Mouse (Mus musculus) telencephalon, adult 2 months (tissue): ENCODE measurements around the gene Tchp.

Experiments used
- DNase-seq: peaks from one replicate; pipeline ENCODE4 v3.0.0-alpha.2; 2011; ENCODE audit warnings: low read depth, low spot score

The Tchp gene

DNA sequence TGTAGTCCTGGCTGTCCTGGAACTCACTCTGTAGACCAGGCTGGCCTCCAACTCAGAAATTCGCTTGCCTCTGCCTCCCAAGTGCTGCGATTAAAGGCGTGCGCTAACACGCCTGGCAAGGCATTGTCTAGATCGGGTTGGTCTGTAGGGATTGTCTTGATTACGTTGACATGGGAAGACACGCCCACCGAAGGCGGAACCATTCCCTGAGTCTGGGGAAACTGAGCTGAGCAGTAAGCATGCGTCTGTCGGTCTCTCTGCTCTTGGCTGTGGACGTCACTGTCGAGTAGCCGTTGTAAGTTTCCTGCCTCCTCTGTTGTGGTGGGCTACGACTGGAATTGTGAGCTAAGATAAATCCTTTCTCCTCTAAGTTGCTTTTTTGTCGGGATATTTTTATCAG lies 10.6 kb upstream of the Tchp start:
- no peak for DNase-seq

DNA sequence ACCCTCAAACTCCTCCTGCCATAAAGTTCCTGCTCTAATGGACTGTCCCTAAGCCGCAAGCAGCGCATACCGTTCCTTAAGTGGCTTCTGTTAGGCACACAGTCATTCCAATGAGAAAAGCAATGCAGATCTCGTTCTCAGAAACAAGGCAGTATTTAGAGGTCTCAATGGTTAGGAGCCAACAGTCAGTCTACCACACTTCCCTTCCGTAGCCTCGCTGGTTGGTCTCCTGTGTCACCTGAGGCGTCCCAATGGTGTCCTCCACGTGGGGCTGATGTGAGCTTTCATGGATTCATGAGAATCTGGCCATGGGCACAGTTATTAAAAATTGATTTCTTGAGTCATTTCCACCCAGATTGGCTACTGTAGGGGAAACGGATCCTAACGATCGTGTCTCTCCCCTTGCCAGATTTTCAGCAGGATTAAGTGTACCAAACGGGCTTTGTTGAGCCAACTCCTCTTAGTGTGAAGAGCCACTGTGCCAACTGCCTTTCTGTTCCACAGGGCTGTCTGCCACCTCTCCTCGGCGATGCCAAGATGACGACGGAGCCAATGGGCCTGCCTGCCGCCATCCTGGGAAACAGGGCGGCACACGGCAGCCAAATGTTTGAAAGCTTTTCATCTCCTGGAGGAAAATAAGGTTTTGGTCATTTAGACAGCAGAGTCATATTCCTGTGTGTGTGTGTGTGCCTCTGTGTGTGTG lies 9.4 kb upstream of the Tchp start:
- DNase-seq: peak; percentile 50

DNA sequence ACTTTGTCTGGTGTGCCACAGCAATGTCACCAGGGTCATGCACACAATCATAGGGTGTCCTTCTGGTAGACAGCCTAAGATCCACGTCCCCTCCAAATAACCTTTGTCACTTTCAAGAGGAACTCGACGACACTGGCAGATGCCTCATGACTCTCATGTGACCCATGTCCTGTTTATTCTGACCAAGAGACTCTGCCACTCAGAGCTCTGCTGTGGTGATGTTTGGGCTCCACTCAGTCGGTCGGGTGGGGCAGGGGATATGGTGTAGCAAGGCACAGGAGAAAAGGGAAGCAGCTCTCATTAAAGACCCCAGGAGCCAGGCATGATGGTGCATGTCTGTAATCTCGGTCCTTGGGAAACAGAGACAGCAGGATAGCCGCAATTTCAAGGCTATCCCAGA lies 8.5 kb upstream of the Tchp start:
- DNase-seq: no peak

DNA sequence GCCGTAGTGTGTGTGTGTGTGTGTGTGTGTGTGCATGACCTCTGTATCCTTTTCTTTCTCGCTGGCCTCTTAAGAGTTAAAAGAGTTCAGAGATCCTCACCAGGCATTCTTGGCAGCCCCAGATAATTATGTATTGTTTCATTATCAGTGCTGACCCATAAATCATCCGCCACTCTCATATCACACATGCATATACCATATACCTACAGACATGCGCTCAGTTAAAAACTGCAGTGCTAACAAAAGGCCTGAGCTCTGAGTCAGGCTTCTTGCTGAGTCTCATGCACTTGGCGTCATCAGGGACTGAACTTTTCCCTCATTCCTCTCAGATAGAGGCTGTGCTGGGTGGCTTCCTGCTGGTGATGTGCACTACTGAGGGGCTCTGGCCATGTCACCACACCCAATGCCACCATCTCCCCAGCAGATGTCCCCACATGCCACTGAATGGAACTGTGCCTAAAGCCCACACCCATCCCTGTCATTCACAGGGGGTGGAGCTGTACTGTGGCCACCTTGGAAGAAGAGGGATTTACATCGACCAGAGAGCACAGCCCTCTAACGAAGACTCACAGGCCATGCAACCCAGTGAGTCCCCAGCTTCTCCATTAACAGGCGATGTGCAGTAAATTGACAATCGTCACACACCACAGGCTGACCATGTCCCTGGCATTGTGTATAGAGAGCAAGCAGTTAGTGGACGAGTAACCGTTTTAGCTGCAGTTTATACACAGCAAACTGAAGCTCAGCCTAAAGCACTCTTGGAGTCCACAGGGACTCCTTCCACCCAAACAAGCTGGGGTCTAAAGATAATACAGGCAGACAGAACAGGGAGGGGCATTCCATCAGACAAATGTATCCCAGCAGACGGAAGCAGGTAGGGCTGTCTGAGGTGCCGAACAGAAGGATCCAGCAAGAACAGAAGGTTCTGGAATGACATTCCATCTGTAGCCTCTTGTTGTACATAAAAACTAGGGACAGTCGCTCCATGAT lies 4.9 kb upstream of the Tchp start:
- DNase-seq: no peak

DNA sequence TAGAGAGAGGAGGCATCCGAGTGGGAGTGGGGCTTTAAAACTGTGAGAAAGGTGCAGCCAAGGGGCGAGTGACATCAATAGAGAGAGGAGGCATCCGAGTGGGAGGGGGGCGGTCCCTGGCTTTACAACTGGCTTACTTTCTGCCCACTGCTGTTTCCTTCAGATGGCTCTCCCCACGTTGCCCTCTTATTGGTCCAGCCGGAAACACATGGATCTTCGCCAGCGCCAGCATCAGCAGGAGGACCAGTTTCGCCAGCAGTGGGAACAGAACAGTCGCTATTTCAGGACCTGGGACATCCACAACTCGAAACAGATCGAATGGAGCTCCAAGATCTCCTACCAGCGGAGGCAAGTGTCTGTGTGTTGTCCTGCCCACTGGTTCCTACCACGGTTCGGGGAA lies 931 bp downstream of the Tchp start:
- no peak for DNase-seq

DNA sequence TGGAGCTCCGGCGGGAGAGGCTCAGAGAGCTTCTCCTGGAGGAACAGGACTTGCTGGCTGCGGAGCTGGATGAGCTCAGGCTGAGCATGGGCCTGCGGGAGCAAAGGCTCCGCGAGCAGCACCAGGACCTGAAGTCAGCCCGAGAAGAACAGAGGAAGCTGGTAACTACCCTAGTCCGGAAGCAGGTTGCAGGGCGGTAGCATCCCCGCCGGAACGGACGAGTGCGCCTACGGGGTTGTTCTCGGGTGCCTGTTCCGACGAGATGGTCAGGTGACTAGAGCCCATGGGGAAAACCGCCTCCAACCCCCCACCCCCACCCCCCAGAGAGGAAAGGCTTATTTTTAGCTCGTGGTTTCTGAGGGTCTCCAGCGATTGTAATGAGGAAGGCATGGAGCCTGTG lies 1.8 kb downstream of the Tchp start:
- no peak for DNase-seq

DNA sequence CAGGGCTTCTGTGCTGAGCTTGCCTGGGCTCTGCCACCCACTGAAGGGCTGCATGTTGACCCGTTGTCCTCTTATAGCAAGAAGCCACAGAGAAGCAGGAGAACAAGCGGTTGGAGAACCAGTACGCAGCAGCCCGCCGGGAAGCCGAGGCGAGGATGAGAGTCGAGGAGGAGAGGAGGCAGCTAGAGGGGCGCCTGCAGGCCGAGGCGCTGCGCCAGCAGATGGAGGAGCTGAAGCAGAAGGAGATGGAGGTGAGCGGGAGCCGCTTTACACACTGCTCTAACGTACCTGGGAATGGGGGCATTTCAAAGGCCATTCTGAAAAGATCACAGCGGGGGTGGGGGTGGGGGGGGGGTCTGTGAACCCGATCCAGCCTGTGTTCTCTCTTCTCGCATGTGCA lies 7.0 kb downstream of the Tchp start:
- DNase-seq: no peak

DNA sequence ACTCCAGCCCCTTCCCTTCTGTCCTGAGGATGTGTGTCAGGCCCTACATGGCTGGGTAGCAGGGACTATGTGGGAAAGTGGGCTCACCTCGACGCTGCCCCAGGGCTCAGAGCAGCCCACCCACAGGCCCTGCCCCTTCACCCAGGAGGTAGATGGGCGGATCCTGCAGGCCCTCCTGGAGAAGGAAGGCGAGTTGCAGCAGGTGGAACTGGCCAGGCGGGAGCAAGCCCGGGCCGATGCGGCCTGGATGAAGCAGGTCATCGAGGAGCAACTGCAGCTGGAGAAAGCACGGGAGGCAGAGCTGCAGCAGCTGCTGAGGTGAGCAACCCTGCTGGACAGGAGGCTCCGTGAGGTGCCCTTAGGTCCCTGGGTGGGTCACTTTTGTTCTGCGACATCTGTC lies 9.7 kb downstream of the Tchp start:
- no peak for DNase-seq

DNA sequence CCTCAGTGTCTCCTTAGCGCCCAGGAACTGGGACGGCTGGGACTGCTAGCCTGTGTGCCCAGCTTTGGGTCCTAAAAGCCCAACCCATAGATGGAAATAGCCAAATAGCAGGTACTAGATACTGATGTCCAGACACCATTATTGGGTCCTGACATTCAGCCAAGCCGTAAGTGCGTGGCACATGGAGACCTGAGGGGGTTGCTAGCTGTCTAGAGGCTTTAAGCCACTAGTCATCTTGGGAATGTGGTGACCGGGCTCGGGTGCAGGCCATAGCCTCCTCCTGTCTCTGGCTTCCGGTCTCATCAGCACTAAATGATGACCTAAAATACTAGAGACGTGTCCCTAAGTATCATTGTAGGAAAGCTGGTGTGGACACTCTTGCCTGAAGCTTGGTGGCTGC lies 10.4 kb downstream of the Tchp start:
- no peak for DNase-seq

DNA sequence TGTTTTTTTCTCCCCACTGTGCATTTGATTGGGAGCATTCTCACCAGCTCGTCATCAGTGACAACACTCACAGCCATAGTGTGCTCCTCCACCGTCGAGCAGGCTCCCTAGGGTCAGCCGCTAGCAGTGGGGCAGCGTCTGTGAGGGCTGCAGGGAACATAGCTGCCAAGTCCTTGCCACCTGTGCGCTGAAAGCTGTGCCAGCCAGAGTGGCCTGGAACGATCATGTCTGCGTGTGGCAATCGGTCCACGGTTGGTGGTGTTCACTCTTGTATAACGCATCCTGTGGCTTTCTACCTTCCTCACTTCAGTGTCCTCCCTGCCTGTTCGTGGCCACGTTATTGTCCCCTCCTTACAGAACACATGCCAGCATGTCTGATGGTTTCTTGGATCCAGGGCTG lies 10.9 kb downstream of the Tchp start:
- DNase-seq: no peak

DNA sequence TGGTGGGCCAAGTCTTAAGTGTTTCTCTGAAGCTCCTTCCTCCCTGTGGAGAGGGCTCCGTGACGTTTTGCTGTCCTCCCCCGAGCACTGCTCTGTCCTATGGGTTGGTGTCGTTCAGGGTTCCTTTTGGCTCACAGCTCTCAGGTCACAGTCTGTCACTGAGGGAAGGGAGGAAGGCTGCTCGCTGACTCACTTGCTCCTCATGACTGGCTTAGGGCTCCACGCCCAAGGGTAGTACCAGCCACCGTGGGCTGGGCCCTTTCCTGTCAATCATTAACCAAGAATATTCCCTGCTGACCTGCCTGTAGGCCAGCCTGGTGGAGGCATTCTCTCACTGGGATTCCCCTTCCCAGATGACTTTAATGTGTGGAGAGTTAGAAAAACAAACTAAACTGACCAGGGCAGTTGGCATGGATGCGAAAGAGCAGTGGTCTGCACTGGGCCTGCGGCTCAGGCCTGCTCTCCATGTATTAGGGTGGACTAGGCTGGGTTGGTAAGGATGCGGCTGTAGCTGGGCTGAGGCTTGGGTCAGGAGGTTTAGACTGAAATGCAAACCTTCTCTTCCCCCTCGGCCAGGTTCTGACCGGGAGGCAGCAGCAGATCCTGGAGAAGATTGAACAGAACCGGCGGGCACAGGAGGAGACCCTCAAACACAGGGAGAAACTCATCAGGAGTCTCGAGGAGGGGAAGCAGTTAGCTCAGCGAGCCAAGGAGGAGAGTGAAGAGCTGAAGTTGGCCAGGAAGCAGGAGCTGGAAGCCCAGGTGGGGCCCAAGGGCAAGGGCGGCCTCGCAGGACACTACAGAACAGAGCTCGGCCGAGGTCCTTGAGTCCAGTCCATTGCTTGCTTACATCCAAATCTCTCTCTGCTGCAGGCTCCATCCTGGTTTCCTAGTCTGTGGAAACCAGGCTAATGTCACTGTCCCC lies 11.7 kb downstream of the Tchp start:
- no peak for DNase-seq

DNA sequence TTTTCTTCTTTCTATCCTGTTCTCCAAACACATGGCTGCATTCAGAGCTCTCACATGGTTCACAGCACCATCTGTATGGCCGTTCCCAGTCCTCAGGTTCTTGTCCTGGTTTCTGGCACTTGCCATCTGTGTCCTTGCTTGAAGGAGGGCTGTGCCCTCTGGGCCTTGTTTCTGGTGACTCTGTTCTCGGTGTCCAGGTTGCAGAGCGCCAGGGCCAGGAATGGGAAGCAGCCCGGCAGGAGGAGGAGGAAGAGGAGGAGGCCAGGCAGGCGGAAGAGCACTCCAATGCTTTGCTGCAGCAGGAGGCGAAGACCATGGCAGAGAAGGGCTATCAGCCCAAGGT lies 12.3 kb downstream of the Tchp start:
- no peak for DNase-seq

DNA sequence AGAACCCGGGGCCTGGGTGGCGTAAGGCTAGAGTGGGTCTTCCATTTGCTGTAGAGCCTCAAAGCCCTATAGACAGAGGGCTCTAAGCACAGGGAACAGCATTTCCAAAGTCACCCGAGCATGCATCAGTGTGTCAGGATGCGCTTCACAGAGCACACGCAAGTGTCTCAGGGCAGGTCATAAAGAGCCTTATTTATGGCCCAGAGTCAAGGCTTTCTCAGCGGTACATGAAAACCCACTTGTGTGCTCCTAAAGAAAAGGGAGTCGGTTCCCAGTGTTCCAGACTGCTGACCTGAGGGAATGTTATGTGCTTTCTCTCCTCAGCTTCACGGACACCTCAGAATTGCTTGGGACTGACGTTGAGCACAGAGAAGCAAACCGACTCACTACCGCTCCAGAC lies 13.2 kb downstream of the Tchp start:
- no peak for DNase-seq

DNA sequence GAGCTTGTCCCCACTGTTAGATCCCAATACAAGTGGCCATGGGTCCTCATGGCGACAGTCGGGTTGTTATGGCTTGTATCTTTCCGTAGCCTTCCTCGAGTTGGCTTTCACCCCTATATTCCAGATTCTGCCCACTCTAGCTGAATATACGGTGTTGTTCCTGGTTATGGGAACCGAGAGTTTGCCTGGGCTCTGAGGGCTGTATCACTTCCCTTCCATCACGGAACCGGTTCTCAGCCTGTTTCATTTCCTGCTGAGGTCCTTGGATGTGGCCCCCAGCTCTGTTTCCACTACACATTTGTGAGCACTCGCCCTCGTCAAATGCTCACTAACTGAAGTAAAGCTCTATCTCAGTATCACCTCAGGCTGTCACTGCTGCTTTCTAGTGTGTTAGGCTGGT lies 14.4 kb downstream of the Tchp start:
- no peak for DNase-seq

DNA sequence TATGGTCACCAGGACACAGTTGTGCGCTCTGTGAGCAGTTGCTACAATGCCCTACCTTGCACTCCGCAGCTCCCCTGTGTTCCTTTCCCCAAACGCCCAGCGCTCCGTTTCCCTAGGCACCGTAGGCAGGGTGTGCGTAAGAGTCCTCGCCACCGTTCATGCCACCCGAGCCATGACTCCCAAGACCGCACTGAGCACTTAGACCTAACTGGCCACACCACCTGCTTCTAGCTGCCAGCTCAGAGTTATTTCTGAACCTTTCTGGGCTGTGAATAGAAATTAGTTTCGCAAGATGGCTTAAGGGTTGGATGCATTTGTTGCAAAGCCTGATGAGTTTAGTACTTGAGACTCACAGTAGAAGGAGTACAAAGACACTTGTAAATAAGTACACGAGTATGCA lies 15.3 kb downstream of the Tchp start:
- DNase-seq: no peak

DNA sequence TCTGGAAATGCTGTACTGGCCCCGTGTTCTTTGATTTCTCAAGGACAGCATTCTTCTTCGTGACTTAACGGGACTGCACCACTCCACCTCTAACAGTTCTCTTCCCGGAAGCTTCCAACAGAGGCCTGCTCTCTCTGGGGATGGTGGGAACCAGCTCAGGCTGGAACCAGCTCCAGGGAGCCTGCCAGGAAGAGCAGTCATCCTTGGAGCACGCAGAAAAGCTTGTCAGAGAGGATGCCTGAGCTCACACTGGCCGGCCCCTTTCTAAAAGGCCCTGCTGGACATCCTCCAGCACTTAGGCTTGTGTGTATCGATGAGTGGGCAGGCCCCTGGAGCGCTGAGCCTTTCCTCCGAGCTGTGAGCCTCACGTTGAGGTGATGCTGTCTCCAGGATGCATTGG lies 20.6 kb downstream of the Tchp start:
- no peak for DNase-seq

DNA sequence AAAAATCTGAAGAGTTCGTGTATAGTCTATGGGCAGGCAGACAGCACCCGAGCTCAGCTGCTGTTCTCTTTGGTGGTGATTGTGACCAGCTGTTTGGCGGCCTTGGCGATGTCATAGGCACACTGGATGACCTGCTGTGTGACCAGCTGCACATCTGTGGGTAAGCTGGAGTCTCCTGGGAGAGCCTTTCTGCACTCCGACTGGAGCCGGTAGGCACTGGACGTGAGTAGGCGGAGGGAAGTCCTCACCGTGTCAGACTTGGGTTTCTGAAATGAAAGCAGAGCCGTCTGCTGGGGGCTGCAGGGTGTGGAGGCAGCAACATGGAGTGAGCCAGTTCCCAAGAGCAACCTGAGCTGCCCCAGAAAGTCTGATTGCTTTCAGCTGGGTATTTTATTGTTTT lies 22.6 kb downstream of the Tchp start:
- DNase-seq: no peak

DNA sequence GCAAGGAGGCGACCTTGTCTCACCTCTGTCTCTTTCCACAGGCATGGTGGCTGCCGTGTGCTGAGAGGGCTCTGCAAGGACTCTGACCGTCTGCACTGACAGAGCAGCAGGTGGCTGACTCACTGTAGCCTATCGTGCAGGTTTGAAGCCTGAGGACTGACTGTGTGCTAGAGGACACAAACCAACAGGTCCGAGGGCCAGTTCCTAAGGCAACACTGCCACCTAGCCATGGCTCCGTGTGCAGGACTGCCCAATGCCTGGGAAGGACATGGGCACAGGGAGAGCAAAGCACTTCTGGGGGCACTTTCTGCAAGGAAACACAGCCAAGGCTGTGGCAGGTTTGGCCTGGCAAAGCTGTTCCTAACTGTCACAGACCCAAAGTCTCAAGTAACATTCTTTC lies 23.9 kb downstream of the Tchp start:
- no peak for DNase-seq

DNA sequence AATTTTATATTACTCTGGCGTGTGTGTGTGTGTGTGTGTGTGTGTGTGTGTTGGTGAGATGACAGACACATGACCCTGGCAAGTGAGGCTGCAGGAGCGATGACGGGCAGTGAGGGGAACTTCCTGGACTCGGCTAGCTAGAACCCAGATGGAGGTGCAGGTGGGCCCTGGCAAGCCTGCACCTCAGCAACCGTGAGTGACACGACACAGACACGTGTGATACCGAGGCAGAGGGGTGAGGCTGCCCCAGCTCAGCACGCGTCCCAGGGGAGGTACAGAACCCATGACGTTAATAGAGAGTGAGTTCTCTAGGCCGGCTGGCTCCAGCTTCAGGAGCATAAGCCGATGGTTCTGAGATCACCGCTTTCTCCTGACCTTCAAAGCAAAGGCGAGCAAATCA lies 24.4 kb downstream of the Tchp start:
- no peak for DNase-seq

DNA sequence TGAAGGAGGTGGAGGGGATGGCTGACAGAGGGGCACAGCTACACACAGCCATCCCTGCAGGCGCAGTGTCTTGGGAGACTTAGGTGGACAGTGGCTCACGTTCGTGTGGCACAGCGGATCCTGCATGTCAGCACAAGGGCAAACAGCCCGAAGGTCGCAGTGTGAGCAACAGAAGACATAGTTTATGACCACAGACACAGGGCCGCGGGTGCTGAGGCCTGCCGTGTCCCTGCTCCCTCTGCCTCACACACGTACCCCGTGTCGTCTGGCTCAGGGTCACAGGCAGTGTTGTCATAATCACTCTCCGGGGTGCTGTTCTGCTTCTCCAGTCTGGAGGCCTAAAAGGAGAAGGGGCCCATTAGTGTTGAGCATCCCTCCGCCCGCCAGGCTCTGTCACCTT lies 26.0 kb downstream of the Tchp start:
- no peak for DNase-seq

DNA sequence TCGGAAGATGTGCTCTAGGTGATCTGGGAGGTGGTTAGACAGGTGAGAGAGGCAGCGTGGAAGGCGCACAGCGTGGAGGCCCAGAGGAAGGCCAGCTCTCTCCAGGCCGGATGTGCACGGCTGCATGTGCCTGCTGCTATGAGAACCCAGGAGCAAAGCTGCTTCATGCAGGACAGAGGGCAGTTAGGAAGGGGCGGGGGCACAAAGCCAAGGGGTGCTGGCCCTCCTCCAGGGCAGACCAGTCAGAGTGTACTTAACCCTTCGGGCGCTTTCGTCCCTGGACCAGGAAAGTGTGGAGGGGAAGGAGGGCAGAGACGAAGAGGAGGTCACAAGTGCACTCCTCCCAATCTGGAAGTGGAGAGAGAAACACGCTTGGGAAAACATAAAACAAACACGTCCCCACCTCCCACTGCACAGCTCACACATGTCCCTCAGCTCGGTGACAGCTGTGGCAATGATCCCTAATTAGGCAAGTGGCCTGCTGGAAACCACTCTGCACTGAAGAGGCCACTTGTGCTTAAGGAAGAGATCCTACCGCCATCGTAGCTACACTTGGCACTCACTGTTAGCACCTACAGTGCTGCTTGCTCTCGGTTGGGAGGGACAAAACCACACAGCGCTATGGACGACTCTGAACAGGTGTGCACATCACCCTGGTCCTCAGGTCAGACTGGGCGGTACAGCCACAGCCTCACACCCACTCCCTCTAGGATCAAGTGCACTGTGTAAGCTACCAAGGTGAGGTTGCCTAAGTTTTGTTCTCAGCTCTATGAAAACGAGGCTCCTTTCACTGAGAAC lies 29.7 kb downstream of the Tchp start:
- no peak for DNase-seq
